Mouse (Mus musculus): ENCODE measurements at regions not wholly inside any gene's neighbourhood (a gene's known extent, or its start where the extent isn't known, plus 50 kb on each side); places are given as distances from the start of the nearest gene placed in this dataset.

DNA sequence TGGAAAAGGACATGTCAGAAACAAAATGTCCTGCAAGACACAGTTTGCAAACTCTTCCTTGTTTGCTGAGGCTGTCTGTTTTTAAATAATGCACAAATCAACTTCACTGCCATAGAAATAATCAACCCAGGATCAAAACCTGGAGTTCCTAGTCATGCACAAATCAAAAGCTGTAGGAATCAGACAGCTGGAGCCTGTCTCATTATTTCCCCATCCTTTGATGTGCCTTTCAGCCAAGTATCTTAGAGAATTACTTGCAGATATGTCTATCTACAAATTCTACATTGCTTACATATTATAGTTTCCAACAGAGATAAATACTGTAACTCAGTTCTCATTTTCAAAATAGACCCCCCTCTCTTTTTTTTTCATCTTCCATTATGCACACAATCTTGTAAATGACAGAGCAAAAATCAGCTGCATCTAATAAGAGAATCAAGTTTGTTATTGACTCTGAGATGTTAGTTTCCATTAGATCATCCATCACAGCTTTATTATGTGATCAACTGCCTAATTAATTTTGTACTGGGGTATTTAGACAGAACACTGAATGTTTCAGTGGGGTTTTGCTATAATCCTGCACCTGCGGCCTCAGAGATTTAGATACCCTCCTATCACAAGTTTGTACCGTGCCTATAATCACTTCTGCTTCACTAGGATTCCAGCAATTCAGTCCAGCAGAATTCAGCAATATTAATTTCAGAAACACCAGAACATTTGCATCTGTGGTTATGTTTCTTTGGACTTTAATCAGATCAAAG, 798.9 kb upstream of the Tenm2 start:
- no peak for DNase-seq

DNA sequence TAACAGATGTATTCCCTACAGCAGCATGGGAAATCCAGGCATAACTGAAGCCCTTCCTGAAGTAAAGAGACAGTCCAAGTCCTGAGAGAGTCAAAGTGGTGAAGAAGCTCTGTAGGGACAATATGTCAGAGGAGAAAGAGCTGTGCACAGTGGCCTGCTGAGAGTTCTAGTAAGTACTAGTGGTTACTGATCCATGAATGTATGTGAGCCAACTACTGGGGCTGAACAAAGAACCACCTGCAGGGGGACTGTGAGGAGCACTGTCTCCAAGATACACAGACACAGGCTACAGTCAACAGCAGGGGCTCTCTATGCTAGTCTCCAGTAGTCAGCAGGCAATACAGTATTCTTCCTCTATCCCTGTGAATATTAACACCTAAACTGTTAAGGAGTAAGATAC, 785.9 kb upstream of the Tenm2 start:
- no peak for DNase-seq

DNA sequence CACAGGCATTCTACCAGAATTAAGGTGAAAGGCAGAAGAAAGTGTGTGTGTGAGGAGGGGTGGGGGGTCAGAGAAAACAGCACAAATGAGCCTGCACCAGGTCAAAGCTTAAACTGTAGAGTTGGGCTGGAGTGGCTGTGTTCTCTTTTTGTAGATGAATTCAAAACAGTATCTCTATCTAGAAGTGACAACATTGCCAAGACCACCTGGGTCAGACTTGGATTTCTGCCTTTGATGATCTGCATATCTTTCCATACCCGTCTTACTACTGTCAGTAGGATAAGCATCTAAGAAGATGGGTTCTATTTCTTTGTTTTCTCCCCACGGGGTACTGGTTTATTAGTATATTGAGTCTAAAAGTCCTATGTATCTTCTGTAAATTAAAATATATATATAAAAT, 742.4 kb upstream of the Tenm2 start:
- no peak for DNase-seq

DNA sequence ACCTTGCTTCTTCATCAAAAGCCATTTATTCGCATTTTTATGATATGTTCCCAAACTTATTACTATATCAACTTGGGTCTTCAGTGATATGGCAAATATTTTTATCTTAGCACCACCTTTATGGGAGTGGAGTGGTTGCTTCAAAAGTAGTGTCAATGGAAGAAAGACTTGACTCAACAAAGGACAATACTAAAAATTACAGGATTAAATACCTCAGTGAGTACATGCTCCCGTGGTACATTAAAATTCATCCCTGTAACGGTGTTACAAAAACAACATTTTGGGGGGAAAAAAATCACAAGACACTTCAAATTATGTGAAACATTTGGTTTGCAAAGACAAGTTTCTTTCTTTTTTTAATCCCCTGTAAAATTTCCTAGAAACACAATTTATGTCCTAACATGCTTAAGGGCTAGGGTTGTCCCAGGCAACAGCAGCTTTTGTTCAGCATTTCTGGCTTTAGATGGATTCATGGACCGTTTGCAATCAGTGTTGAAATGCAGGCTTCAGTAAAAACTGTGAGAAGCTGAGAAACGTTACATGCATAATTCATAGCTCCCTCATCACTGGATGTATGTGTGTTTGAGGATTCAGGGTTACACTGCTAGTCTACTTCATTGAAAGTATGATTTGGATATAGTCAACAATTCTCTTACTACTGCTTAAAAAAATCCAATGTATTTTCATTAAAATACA, 700.8 kb upstream of the Tenm2 start:
- DNase-seq: no peak

DNA sequence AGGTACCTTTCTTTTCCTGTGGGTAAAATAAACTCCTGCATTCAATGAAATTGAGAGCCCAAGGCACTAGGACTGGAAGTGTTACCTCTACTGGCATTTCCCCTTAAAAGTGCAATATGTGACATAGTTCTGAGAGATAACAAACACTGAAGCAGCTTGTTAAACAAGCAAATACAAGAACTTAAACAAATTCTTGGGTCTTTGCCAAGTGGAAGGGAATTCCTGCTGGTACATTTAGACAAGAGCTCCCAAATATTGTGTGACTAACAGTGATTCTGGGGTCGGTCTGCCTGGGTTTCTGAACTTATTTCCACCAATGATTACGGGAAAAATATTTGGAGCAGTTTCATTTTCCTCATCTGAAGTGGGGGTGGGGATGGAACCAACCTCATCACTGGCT, 677.4 kb upstream of the Tenm2 start:
- no peak for DNase-seq

DNA sequence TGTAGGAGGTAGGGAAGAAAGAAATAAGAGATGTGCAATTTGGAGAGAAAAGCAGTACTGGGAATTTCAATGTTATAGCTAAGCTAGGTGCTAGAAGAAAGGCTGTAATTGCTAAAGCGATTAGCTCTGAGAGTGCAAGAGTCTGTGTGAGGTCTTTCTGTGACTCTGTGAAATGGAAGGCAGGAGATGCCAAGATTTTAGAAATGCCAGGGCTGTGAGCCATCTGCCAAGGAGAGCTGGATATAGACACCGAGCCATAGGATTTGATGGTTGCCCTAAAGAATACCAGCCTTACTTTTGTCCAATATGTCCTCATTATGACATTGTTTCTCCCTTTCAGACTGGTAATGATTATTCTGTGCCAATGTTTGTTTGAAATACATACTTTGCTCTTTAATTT, 669.2 kb upstream of the Tenm2 start:
- no peak for DNase-seq

DNA sequence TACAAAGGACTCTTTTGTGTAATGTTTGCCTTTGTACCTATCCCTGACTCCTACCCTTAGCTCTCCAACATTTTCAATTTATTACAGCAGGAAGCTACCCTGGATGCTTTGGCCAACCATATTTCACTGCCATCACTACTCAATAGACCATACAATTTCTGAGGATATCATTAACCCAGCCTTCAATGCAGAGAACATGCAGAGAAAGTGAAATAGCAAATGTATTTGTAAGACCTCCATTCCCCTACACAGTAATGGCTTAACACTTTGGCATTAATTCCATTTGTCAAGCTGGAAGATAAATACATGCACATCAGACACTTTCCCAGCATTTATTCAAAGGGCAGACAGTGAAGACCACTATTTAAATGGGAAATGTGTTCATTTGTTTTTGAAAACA, 661.9 kb upstream of the Tenm2 start:
- DNase-seq: no peak

DNA sequence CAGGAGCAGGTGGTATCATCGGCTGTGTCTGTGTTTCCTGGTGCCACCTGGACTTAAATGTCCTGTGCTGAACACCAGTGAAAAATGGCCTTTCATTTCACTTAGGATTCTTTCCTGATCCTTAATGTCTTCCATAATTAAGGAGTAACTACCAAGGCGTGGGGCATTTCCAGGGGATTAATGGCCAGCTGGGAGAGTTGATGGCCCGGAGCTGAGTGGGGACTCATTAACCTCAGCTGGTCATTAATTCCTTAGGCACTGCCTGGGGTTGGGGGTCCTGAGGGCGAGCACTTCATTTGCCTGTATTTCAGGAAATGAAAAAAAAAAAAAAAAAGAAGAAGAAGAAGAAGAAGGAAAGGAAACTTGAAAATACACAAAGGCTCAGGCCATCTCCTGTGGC, 647.0 kb upstream of the Tenm2 start:
- no peak for DNase-seq

DNA sequence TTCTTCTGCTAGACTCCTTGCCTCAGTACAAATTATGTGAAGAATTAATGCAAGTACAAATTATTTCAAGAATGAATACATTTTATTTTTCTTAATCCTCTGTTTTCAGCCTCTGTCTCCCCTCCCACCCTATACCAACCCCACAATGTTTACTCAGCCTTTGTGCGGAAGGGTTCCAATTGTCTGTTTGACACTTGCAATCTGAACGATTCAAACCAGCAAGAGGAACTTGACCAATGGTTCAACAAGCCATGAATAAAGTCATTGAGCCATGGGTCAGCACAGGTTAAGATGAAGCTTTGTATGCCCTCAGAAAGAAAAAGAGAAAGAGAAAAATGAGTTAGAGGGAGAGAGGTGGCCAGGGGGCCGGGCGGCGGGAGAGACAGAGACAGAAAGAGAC, 601.5 kb upstream of the Tenm2 start:
- no peak for DNase-seq

DNA sequence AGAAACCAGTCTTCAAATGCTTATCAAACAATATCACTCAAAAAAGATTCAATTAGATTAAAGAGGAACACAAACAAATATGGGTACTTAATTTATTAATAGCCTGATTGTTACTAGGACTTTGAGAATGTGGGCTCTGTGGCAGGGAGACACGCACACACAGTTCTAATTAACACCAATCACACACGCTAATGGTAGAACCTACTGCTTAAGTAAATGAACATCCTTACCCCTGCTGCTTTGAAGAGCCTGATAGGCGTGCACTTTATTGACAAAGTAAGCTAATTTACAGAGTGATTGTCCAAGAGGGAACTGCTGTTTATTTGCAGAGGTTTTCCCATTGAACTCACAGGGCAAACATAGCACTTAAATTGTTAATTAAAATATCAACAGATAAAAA, 595.2 kb upstream of the Tenm2 start:
- DNase-seq: no peak

DNA sequence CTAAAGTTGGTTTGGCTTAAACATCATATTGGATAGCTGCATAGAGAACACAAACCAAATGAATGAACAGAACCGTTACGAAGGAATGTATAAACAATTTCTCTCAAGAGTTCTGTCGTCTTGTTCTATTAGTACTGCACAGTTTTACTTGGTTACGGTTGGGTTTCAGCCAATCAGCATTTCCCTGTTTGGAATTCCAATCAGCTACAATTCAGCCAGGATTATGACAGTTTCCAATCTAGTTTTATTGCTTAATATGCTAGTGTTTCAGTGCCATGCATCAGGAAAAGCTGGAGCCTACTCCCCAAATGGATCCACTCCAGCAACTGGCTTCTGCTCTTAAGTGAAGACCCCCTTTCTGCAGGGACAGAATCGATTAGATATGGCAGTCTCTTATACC, 571.0 kb upstream of the Tenm2 start:
- DNase-seq: no peak

DNA sequence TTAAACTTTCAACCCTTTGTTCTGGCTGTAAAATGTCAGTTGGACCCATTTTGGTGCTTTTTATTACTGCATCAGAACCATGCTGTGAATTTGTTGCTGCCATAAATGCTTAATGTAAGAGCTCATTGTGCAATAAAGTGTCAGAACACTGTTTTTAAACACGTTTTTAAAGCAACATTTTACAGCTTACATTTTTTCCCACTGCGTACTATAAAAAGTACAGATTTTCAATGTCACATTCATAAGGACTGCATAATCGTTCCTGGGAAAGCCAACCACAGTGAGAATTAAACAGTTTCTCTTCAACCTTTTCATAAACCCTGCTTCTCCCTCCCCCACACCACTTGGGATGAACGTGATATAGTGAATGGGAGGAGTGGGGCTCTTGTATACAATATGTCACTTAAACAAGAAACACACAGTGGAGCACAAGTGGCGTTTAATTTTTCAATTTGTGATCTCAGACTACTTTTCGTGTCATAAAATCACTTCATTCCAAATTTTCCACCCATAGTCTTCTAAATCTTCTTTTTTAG, 563.1 kb upstream of the Tenm2 start:
- DNase-seq: no peak

DNA sequence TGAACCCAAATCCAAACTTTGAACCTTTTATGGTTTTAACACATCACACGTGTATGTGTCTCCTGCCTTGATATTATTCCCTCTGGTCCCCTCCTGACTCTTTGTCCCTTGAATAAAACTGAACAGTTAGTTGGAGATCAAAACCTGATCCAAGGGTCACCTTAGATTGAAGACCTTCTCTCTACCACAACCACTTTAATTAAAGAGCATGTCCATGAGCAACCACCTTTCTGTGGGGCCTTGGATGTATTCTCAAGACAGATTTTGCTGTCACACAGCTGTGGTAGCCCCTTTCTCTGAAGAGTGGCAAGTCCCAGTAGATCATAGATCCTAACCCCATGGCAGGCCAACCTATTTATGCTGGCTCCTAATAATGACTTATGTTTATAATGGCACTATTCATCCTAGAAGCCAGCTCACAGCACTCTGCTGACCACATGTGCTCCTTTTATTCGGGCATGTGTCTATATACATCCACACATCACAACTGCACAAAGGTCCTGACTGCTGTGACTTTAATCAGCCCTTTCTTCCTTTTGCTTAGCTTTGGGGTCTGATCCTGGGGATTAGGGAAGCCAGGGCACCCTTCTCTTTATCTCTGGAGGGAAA, 536.8 kb upstream of the Tenm2 start:
- DNase-seq: no peak

DNA sequence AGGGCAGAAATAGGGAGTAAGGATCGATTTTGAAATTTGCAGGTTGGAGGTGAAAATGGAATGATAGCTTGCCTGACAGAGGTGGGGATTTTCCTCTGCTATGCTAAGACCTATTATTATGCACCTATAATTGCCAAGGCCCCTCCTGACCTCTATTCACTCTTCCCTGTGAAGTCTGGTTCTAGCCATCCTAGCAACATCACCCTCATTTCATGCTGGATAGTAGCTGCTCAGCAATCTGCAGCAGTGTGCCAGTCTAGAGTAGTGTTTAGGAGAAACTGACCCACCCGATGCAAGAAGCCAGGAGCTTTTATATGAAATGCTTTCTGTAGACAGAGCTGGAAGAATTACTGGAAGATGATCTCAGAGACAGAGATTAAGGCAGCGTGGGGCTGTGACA, 535.1 kb upstream of the Tenm2 start:
- DNase-seq: no peak

DNA sequence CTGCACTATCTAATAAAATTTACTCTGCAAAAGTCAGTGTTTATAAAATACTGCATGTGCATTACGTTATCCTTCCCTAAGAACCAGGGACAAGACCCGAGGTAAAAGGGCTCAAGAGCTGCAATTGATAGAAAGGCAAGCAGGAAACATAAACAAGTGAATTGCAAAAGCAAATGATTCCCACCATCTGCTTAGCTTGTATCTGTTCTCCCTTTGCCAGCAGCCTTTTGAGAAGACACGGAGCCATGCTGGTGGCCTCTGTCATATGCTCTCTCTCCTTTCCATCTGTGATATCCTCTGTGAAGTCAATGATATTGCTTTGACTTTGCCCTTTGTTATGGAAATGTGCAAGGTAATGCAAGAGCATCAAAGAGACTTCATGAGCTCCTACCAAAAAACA, 532.4 kb upstream of the Tenm2 start:
- no peak for DNase-seq

DNA sequence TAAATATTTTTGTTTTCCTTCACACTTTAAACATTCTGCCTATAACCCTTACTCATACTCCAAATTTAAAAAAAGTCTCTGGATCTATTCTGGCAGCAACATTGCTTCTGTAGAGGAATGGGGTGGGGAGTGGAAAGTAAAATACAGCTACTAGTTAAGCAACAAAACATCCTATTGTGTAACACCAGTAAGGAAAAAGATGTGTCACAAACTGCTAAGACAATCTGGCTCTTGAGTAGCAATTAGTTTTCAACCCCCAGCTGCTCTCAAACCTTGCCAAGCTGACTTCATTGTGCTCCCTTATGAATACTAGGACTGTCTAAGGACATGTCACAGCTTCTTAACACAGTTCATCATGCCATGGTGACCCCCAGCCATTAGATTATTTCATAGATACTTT, 500.2 kb upstream of the Tenm2 start:
- DNase-seq: peak in 1 of 2 experiments; percentile 17

DNA sequence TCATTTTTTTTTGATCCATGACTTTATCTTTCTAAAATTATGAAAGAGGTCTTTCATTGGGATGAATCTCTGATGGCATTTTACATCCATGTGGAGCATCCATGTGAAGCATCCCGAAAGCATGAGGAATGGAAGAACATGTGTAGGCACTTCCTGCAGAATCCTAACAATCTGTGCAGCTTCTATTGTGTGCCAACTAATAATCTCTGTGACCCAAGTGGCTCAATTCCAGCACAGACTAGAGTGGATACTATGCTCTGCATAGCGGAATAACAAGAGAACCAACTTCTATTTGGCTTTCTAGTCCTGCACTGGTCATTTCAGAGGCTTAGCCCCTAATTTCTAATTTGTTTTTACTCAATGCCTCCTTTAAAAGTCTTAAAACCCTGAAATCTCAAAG, 499.7 kb upstream of the Tenm2 start:
- no peak for DNase-seq

DNA sequence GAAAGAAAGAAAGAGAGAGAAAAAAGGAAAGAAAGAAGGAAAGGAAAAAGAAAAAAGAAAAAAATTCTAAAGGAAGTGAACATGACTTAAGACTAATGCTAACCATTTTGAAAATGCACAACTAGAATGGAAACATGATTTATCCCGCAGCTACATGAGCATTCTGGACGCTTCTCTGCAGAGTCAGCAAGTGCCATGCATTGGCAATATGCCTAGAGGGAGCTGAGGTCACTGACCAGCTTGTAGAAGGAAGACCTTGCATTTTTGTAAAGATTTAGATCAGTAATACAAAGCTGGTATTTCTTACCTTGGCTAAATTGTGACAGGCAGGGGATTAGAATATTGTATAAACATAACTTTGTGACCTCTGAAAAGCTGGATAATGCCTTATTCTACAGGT, 461.2 kb upstream of the Tenm2 start:
- no peak for DNase-seq

DNA sequence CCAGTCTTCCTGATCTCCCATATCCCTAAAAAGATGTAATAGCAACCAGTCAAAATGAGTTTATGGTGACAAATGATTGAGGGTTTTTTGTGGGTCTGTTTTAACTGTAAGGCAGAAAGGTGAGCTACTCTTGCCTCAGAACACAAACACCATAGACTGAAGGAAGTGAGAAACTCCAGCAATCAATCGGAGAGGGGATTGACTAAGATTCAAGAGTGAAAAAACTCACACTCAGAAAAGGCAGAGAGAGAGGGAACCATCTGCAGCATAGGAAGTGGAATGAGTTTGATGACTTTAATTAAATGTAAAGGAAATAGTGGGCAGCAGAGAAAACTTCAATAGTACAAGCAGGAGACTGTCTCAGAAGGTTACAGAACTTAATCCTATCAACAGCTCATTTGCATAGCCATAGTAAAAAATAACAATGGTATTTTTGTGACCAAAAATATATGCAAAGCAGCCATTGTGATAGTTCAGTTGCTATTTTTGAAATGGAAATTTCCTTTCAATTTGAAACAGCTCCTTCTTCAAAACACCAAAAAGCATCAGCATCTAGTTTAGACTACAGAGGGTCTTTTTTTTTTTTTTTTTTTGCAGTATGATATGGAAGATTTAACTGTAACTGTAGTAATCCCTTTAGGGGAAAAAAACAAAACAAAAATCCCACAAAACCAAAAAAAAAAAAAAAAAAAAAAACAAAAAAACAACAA, 442.9 kb upstream of the Tenm2 start:
- no peak for DNase-seq

DNA sequence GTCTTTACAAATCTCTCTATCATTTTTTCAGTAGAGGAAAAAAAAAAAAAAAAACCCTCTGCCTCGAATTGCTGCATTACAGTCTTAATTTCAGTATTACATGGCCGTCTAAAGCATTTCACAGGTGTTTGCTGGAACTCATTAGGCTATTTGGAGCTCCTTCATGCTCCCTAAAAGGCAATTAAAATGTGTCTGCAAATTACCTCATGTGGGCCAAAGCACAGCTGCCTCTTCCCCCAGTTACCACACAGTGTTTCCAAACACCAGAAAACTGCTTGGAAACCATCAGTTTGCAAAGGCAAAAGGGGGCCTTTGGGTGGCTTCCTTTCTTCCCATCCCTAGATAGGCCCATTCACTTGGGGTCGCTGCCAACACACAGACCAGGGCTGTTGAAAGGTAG, 435.6 kb upstream of the Tenm2 start:
- DNase-seq: no peak

DNA sequence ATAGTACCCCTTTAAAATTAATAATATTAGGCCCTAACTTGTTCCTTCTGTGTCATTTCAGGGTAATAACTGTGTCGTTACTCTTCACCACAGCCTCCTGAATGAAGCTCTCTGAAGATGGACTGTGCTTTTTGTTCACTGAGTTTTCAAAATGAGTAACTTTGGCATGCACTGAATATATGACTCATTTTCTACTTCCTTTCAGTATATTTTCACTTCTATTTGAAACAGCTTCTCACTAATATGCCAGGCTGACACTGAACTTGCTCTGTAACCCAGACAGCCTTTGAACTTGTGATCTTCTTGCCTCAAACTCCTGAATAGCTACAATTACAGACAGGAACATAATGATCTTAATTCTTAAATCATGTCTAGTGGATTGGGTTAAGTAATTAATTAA, 431.2 kb upstream of the Tenm2 start:
- DNase-seq: no peak

DNA sequence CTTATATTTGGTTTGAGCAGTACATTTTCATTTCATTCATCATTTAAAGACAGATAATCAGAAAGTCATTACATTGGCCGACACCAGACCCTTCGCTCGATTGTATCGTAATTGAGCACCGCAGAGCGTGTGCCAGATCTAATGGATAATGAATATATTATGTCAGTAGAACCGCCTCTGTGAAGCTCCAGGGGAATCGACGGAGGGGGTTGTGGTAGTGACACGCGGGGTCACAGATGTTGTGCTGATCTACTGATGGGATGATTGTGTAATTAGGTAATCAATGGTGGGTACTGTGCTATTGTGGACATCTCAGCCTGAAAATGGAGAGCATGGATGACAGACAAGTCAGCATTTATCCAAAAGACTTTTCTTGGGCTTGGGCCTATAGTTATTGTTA, 414.3 kb upstream of the Tenm2 start:
- DNase-seq: no peak

DNA sequence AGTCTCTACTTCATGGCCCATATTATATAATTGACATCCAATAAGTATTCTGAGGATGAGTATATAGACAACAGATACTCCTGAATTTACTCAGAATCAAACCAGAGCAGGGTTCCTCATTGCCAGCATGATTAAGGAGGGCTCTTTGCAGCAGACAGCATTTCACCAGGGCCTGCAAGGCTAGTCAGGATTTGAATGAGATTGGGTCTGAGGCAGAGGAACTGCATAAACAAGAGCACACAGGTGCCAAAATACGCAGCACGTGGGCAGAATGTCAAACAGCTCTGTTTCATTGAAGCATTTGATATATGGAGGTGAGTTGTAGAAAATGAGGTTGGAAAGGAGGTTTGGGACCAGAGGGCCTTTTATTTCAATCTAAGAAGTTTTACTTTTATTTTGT, 387.5 kb upstream of the Tenm2 start:
- no peak for DNase-seq

DNA sequence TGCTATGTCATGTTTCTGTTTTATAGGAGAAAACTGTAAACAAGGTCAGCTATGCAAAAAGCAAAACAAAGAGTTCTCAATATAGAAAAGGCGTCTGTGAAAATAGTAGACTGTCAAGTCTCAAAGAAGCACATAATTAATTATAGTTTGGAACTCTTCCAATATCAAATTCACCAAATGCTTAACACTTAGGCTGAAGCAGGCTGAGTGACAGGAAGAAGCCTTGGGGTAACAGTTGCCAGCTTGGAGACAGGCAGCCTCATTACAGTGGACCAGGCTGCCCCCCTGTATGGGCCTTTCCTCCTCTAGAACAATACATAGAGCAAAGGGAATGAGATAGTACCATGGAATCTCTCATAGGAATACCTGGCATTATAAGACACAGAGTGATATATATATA, 364.8 kb upstream of the Tenm2 start:
- no peak for DNase-seq
